Mouse (Mus musculus): ENCODE results near the gene Cd101.

The Cd101 gene

DNA sequence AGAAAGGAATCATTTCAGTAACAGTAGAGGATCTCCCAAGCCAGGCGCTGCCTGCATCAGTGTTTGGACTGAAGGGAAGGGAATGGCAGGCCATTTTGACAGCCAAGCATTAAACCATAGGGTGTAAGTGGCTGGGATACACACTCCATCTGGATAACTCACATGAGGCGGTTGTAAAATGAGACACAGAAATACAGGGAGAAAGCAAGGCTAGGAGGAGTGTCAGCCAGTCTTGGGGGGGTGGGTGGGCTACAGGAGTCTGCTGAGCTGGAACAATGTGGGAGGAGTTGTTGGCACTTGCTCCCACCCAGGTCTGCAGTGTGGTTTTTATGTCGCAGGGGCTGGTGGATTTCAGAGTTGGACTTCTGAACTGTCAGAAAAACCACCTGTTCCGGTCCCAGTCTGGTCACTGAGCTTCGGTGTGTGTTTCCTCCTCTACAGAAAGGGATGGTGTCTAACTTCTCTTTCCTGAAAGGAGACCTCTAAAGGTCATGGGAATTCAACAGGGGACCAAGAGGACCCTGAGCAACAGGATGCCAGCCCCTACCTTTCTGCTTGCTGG lies 8.7 kb upstream of the Cd101 start:
- DNase-seq, result no peak

DNA sequence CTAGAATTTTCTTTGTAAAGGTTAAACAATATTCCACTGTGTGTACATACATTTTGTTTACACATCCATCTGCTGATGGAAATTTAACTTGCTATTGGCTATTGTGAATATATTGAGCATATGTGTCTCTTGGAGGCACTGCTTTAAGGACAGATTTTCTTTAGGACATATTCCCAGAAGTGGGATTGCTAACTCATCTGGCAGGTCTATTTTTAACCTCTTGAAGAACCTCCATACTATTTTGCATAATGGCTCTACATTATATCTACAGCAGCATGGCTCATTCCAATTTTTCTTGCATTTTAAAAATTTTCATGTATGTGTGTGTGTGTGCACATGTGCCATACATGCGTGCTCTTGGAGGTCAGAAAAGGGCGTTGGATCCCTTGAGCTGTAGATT lies 6.6 kb upstream of the Cd101 start:
- no peak for DNase-seq

DNA sequence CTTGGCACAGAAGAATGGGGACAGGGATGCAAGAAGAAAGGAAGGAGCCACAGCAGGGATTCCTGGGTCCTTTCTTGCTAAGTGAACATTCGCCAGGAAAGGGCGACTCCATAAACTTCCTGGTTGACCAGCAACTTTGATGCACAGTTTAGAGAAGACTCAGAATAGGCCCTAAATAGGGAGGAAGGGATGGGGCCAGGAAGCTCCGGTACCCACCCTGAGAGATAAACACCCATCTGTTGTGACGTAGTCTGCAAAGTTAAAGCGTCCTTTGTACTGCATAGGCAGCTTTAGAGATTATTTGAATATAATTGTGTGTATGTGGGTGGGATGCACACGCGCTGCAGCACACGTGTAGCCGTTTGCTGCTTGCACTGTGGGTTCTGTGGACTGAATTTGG lies 5.2 kb upstream of the Cd101 start:
- DNase-seq, result no peak

DNA sequence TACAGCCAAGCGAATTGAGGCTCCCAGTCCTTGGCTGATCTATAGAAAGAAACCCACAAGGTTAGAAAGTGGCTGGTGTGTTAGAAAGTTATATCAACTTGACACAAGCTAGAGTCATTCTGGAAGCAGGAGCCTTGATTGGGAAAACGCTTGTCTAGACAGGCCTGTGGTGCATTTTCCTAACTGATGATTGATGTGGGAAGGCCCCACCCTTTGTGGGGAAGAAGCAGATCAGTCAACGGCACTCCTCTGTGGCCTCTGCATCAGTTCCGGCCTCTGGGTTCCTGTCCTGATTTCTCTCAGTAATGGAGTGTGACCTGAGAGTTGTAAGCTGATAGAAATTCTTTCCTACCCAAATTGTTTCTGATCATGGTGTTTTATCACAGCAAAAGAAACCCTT lies 4.3 kb upstream of the Cd101 start:
- no peak for DNase-seq

DNA sequence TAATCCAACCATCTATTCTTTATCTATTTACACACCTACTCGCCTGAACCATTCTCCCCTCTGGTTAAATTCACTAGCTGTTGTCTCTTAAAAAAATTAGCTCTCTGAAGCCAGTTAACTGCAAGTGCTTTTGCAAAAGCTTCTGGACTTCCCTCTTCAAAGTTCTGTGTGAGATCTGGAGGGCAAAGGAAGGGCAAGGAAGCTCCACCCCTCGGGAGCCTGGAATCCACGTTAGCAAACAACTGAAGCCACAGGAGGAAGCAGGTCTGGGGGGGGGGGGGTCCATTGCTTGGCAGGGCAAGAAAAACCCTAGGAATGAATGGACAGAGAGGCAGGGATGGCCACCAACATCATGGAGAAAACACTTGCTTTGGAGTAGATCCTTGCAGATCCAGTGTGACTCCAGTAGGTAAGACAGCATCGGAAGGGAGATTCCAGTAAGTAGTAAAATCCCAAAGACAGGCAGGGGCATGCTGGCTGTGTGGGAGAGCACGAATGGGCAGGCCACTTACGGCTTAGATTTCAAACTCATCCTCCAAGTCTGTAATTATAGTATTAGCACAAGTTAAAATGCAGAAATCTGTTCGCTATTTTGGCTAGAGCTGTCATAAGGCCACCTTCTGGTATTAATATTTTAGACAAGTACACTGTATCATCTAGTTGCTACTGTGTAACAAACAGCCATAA lies 2.2 kb upstream of the Cd101 start:
- DNase-seq, result no peak

DNA sequence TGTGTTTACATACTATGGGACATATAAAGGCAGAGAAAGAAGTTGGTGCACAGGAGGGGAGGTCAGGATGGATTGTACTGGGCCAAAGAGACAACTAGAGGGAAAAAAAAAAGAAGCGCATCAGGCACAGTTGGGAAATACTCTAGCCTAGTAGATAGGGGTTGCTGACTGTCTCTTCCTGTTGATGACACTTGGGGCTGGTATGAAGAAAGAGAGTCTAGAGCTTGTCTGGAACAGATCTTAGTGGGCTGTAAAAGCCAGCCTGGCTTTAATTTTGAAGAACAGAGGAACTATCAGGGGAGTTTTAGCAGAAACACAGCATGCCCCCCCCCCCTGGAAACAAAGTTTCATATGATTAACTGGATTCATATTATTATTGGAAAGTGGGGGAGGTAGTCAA lies 1.3 kb upstream of the Cd101 start:
- DNase-seq, result no peak

DNA sequence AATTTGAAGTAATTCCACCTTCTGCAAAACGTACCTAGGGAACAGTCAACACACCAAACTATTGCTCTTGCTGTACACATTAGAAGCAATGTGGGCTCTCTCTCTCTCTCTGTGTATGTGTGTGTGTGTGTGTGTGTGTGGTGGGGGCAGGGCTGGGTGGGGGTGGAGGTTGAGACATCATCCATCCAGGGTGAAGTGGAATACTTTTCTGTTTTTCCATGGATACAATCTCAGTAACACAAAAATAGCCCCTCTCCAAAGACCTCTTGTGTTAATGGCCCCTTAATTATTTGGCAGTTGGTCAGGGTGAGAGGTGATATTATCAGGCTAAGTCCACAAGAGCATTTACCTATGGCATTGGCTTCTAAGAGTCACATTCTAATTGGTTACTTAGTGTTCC lies 2.6 kb downstream of the Cd101 start:
- DNase-seq, result no peak

DNA sequence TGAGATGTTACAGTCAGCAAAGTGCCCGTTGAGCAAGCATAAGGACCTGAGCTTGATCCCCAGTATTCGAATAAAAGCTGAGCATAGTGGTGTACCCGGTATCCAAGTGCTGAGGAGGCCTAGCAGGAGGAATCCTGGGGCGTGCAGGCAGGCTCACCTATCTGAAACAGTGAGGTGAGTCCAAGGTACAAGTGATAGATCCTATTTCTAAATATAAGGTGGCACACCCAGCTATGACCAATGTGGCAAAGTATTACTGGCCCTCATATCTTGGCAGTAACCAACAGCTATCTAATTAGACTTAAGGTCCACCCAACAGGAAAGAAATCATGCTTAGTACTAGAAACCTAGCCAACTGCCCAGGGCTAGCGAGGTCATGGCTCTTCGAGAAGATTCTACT lies 6.4 kb downstream of the Cd101 start:
- no peak for DNase-seq

DNA sequence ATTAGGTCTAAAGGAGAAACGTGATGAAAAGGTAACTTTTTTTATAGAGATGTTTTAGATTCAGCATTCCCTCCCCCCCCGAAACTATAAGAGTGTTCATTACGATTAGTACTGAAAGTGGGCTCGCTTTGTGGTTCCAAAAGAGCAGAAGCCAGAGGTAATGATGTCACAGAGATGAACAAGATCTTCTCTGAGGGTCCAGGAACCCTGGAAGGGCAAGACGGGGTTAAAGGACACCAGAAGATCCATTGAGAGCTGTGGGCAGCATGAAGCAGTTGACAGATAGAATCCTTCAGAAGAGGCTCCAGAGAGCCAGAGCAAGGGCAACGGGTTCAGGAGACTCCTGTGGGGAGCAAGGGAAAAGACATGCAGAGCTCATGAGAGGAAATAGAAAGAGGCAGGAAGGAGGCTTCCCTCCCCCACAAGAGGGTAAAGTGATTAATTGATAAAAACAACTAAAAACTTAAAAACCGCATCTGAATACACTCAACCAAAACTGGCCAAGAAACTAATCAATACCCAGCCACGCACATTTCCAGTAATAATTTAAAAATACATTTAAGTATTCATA lies 7.8 kb downstream of the Cd101 start:
- DNase-seq, result no peak

DNA sequence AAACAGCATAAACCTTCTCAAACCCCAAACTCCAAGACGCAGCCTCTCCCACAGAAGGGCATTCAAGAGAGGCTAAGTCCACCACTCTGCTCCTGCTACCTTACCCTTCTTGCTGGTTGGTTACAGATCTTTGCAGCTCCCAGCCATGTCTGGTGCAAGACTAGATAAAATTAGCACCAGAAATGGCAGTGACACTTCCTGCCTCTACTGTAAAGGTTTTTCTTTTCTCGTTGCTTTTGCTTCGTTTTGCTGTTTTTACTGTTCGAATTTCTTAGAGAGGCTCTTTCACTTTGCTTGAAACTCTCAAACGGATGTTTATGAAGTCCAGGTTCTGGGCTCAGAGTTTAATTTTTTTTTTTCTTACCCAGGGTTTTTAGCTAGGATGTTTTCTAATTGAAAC lies 8.3 kb downstream of the Cd101 start:
- no peak for DNase-seq

DNA sequence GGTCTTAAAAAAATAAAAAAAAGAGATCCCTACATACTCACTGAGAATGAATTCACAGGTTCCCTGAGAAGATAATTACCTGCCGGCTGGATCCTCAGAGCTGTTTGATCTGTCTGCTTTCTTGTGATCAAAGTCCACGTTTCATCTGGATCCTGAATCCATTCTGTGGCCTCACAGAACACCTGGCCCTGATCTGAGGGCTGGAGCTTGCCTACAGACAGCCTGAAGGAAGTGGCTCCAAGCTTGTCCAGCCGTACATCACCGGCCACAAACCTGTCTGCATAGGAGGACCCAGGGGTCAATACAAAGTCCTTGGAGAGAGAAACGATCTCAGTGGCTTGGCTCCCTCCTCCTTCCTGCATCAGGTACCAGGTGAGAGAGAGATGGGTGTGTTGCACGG lies 10.9 kb downstream of the Cd101 start:
- no peak for DNase-seq

DNA sequence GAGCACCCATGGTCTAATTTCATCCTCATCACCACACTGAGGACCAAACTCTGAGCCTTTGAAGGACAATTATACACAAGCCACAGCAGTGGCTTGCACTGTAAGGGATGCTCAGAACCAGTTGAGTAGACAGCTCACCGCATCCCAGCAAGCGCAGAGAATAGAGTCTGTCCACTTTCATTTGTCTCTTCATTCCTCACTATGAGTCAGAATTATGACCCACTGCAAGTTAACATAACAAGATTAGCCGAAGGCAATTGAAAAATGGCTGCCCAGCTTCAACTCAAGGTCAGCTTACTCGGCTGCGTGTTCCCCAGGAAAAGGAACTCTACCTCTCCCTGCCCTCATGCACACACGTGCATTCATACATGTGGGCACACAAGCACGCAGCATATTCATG lies 13.3 kb downstream of the Cd101 start:
- no peak for DNase-seq

DNA sequence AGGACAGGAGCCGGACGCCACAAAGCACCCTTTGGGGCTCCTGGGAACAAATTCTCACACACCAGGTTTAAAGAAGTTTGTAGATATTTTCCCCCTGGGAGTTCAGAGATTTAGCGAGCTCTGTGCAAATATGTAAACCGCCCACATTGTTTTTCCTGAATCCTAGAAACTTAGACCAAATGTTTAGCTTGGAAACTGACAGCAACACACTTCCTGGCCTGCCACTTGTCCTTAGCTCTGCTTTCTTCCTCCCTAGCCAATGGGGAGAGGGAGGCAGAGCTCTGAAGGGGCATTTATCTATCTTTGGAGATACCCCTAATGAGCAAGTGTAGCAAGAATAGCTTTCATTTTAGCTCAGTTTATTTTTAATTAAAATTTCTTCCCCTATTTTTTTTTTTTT lies 14.1 kb downstream of the Cd101 start:
- no peak for DNase-seq

DNA sequence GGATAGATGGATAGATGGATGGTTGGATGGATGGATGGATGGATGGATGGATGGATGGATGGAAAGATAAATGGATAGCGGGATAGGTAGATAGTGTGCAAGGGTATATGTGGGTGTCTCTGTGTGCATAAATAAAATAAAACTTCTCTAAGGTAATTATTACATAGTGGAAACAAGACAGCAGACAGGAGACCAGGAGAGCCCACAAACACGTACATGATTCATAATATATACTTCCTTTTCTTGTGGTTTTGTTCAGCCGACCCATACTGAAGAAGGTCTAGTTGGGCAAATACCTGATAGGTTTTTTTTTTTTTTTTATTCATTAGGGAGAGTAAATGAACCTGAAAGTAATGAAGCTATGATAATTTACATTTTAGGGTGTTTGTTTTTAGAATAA lies 15.8 kb downstream of the Cd101 start:
- no peak for DNase-seq

DNA sequence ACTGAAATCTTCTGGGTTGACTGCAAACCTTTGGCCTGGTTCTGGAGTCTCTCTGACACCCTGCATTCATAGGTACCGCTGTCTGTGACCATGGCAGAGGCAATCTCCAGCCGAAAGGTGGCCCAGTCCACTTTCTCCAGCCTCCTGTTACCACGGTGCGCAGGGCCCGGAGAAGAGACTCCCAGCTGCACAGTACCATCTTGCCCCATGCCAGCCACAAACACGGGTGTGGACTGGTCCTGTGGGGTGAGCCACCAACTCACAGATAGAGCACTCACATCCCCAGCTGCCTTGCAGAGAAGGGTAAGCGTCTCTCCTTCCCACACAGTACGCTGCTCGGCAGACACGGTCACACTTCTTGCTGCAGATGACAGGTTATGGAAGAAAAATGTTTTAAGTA lies 16.4 kb downstream of the Cd101 start:
- no peak for DNase-seq

DNA sequence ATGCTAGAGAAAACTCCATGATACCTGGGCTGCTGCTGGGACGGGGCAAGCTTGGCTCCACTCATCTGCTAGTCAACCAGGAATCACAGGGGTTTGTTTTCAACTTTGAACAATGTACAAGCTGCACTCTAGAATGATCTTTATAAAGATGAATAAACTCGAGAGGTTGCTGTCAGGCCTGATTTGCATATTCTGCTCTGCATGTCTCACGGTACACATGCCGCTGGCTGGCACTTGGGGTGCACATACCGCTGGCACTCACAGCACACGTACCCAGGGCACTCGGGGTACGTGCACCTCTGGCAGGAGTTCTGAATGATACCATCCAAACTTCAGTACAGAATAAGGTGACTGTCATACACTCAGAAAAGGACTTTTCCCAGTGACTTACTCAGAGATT lies 16.8 kb downstream of the Cd101 start:
- DNase-seq, result peak in 1 of 2 experiments; percentile 36

DNA sequence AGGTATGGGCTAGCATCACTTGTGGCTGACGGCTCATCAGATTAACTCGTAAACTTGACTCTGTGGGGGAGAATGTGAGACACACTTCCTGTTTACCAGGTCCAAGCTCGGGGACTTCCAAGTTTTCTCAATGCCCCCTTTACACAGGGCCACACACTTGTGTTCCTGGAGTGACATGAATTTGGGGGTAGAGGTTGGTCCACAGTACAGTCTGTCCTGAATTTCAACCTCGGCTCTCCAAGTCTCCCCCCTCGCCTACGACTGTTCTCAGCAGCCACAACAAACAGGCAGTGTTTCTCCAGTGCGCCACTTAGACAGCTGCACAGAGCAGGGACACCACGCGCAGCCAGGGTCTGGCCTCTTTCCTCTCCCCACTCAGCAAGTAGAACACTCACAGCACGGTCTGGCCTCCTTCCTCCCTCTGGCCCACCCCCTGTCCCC lies 17.2 kb downstream of the Cd101 start:
- DNase-seq, result peak; percentile 60 to 70

DNA sequence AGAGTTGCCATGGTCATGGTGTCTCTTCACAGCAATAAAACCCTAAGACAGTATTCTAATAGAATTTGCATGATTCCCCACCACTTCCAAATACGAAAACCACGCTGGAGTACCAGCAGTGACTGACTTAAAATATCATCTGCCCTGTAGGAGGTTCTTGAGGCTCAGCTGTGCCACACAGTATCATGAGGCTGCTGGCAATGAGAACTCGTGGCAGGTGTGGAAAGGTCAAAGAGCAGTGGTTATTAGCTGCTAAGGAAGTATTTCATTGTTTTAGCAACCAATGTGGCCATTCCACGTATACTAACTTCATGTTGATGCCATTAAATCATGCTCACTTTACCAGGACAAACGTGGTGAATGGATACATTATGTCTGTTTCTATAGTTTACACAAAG lies 18.2 kb downstream of the Cd101 start:
- no peak for DNase-seq

DNA sequence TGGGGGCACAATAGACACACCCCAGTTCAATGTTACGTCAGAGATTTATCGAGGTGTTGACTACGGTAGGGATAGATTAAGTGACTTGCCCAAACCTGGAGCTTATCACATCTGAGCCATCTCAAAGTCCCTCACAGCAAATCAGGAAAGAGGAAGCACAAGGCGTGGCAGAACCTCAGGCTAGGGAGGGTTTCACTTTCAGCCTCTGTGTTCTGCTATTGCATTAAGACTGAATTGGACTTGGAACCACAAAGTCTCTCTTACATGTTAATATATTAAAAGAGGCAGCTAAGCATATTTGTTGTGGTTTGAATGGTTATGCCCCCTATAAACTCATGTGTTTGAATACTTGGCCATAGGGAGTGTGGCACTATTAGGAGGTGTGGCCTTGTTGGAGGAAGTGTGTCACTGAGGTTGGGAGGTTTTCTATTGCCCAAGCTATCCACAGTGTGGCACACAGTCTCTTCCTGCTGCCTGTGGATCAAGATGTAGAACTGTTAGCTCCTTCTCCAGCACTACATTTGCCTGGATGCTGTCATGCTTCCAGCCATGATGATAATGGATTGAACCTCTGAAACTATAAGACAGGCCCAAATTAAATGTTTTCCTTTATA lies 18.7 kb downstream of the Cd101 start:
- no peak for DNase-seq

DNA sequence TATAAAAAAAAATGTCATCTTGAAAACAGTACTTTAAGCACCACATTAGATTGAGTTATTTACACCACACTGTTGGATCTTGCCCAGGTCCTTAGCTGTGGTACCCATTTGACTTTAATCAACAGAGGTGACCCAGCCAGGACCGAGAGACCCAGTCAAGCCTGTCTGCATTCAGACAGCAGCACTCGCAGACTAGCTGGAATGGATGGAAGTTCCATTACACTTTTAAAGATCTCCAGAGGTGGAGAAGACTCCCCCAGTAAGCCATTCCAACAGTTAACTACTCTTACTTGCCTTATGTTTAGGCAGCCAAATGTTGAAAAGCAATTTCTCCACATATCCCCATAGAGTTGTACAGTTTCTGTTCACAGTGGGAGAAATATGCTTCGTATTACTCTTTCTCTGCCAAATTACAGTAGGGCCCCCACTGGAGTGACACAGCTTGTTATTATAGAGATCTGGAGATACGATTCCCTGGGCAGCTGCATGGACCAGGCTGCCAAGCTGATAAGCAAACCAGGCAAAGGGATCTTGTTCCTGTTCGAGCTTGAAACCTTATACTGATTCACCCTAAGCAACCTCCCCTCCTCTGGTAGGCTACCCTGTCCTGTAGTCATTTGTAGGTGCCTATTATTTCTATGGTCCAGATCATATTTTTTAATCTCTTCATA lies 22.1 kb downstream of the Cd101 start:
- no peak for DNase-seq

DNA sequence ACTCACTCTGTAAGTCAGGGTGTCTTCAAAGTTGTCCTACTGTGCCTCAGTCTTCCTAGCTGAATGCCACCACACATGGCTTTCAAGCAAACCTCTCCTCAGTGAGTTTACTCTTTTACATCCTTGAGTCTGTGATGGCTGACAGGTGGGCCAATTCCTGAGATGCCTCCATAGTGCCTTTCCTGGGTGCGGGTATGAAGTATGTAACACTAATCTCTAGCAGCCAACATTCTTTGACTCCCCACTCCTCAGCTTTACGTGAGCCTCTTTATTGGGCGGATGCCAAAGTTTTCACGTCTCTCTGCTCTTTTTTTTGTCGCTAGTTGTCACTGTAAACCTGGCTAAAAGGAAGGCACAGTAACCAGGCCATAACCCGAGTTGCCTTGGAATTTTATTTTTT lies 24.0 kb downstream of the Cd101 start:
- no peak for DNase-seq

DNA sequence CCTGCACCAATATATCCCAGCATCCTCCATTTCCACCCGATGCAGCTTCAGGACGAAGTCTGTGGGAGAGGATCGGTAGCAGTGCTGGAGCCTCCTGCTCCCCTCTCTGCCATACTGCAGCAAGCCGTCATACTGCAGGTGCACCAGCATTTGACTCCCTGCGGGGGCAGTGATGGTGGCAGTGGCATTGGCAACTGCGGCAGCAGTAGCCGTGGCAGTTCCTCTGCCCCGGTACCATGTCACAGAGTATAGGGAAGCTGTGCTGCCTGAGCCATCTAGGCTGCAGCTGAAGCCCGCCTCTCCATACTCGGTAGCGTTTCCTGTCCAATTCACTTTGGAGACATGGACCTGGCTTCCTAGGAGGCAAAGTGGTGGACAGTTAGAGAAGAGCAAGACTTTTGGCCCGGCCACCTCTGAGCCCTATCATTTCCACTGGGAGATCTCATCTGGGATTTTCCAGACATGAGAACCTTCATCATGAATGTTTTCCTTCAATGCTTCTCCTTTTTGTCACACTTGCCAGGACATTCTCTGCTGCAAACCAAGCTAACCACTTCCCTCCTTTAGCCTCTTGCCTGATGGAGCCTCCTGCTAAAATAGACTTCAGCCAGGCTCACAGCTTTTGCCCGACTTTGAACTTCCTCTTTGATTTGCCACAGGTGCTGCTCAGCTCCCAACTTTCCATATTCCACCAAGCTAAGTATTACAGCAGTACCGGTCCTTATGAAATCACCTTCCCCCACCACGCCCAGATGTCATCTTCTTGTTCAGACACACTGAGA lies 25.6 kb downstream of the Cd101 start:
- no peak for DNase-seq

DNA sequence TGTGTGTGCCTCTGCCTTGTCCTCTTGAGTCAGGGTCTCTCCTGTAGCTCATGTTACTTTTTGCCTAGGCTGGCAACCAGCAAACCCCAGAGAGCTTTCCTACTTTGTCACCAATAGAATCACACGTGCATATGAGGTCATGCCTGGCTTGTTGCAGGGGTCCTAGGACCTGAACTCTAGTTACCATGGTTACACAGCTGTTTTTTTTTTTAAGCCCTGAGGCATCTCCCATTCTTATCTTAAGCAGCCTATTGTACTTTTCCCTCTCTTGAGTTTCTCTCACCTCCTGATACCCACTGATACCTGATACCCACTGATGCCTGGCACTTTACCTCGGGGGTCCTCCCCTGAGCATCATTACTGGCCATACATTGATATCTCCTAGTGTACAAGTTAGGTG lies 29.6 kb downstream of the Cd101 start:
- DNase-seq, result no peak

Measured in thymus, adult 18-20 months (tissue).